Mouse (Mus musculus): ENCODE measurements around the gene Npb. TPM values are rescaled to one million over a fixed set of nuclear protein-coding genes. Genes with fewer than 3 reads are reported as not detected.

Gene Npb
- polyA plus RNA-seq, 1 experiment: 1.7 TPM

DNA sequence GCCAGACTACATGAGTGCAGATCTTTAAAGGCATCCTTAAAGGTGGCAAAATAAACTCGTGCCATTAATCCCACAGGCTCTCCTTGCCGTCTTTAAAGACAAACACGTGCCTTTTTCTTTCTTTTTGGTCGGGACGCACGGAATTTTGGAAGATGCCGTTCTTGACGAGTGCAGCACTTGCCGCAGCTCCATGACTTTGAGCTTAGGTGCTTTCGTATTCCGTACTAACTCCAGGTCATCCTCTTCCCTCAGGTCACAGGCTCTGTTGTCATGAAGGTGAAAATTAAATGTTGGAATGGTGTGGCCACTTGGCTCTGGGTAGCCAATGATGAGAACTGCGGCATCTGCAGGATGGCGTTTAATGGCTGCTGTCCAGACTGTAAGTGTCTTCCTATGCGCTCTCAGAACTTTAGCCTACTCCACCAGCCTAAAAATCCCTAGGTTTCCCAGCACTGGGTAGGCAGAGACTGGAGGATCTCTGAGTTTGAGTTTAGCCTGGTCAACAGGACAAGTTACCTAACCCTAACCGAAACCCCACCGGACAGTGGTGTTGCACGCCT lies 9.2 kb upstream of the Npb start:
- no peak for TF ChIP-seq GATA1 (IDR thresholded peaks at IDR 0.05; ENCODE audit: low read length)

DNA sequence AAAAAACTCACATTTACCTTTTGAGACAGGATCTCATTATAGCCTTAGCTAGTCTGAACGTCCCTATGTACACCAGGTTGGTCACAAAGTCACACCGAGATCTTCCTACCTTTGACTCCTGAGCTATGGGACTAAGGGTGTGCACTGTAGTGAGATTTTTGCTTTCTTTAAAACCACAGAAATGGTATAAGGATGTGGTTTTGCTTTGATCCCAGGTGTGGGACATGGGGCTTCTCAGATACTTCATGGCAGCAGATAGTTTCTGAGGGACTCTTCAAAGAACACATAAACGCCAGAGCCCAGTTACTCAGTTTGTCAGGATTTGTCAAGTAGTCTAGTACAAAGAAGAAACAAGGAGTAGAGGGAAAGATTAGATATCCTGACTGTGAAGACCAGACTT lies 7.6 kb upstream of the Npb start:
- no peak for TF ChIP-seq GATA1 (IDR thresholded peaks at IDR 0.05; ENCODE audit: low read length)

DNA sequence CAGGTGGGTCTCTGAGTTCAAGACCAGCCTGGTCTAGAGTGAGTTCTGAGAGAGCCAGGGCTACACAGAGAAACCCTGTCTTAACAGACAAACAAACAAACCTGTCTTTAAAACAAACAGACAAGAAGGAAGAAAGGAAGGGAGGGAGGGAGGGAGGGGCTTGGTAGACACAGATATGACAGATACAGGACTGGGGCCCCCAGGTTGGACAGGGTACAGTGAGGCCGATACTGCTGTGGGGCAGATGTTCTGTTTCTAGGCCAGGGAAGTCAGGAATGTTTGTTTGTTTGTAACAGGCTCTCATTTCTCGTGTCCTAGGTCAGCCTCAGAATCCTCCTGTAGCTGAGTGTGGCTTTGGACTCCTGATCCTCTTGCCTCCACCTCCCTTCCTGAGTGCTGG lies 4.7 kb upstream of the Npb start:
- no peak for TF ChIP-seq GATA1 (IDR thresholded peaks at IDR 0.05; ENCODE audit: low read length)

DNA sequence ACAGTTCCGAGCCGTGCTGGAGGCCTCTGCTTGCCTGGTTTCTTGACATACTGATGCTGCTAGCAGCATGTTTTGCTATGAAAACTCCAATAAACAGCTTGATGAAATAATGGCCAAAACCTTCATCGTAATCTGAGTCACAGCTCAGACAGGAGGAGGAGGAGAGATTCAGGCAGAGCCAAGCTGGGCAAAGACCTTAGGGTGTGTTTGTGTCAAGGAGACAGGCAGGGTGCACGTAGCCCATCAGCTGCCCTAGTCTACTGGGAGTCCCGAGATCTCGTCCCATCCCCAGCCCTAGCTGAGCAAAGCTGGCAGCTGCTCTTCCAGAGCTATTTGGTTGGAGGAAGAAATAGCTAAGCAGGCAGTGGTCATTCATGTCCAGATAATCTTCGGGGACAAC lies 2.6 kb upstream of the Npb start:
- no peak for TF ChIP-seq GATA1 (IDR thresholded peaks at IDR 0.05; ENCODE audit: low read length)

DNA sequence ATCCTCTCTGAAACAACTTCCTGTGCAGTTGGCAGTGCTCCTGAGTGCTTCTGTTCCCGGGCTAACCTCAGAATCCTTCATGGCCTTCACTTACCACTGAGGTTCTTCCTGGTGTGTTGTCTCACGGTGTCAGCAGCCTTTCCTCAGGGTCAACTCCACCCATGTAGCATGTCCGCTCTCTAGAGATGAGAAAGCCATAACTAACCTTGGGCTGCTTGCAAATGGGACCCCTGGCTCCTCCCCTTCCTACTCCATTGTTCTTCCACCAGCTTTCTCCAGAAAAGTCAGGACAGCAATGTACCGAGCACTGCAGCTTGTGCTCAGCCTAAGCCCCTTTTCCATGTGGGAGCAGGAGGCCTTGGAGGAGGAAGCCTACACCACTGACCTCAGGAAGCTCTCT lies 1.5 kb upstream of the Npb start:
- TF ChIP-seq GATA1 (IDR thresholded peaks at IDR 0.05; ENCODE audit: low read length): no peak

DNA sequence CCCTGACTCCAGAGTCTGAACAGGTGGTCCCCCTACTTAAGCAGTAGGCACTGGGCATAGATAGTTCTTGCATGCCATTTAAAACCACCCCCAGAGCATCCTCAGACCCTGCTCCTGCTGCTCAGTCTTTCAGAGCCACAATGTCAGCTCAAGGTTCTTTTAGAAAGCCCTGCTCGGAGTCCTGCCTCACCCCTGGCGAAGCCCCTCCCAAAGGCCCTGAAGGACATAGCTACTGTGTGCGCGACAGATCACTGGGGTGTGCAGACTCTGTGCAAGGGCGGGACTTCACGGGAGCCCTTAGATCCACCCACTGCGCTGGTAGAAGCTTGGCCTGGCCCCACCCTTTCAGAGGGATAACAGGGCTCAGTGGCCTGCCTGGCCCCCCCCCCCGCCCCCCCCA lies 973 bp downstream of the Npb start:
- no peak for TF ChIP-seq GATA1 (IDR thresholded peaks at IDR 0.05; ENCODE audit: low read length)

DNA sequence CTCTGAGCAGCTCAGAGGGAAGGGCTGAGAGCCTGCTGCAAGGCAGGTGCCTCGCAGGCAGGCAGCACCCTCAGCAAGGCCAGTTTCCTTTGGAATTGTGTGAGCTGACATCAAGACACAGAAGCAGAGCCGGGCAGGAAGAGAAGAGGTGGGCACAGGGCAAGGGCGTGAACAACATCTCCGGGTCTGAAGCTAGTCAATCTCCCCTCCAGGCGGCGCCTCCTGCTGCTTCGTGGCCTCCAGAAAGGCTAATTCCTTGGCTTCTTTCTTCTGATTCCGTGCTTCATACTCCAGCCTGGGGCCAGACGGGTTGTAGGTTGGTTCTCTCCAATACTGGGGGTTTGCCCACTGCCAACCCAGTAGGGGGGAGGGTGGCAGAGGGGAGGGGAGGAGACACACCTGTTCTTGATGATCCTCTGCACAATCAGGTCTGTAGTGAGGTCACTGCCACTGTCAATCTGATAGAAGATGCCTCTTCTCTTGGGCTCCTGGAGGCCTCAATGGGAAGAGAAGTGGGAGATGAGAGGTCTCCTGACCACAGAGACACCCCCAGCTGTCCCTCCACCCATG lies 2.3 kb downstream of the Npb start:
- TF ChIP-seq GATA1 (IDR thresholded peaks at IDR 0.05; ENCODE audit: low read length): no peak

DNA sequence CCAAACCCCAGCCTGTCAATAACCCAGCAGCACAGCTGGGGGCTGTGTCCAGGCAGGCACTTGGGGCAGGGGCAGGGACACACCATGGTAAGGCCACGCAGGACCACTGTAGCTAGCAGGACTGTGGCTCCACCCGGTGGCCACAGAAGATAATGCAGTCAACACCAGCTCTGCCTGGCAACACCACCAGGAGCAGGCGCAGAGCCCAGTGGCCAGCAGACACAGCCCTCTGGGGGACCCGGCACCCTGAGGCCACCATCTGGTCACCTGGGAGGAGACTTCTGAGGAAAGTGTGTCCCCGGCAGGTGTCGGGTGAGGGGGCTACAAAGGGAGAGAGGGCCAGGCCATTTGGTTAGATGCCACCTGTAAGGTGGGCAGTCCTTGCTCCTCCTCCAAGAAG lies 4.5 kb downstream of the Npb start:
- TF ChIP-seq GATA1 (IDR thresholded peaks at IDR 0.05; ENCODE audit: low read length): no peak

DNA sequence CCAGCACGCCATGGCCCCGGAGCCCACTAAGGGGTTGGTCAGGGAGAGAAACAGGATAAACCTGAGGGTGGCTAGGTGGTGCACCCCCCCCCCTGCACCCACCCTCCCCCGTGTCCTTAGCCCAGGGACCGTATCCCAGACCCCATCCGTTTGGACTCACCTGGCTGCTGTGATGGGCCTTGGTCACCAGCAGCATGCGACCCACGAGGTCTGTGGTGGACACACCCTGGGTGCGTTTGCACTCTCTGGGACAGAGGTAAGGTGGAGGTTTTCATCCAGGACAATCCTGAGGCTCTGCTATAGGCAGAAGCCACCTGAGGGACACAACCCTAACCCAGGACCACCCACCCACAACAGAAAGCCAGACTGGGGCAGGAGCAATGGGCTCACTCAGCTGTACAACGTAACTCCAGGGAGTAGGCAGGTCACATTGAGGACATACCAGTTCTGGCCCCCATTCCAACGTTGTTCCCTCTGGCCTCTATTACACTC lies 5.2 kb downstream of the Npb start:
- TF ChIP-seq GATA1 (IDR thresholded peaks at IDR 0.05; ENCODE audit: low read length): no peak

DNA sequence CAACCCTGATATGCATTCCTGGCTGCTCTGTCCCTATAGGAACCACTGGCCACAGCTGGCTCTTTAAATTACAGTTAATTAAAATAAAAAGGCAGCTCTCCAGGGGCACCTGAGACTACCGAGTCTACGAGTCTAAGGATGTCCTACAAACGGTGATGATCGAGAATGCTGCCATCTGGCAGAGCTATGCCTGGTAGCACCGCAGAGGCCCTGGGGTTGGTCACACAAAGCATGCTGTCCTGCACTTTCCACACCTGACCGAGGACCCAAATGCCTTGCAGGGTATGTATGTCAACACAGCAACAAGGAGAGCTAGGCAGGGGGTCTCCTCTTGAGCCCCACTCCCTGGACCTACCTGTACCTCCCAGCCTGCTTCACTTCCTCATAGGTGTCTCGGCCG lies 5.7 kb downstream of the Npb start:
- TF ChIP-seq GATA1 (IDR thresholded peaks at IDR 0.05; ENCODE audit: low read length): no peak

DNA sequence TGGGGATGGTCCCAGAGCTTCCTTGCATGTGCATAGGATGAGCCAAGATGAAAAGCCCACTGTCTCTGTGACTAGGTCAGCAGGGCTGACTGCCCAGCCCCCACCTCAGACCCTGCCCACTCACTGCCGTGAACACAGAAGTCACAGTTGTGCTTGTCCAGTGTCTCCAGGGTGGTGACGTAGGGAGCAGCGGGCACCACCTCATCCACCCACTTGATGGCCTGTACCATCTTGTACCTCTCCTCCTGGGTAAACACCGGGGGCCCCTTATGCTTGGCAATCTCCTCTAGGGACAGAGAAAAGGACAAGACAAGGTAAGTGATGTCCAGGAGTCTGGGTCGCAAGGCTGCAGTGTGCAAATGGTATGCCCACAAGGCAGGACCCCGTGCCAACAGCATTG lies 6.9 kb downstream of the Npb start:
- no peak for TF ChIP-seq GATA1 (IDR thresholded peaks at IDR 0.05; ENCODE audit: low read length)

DNA sequence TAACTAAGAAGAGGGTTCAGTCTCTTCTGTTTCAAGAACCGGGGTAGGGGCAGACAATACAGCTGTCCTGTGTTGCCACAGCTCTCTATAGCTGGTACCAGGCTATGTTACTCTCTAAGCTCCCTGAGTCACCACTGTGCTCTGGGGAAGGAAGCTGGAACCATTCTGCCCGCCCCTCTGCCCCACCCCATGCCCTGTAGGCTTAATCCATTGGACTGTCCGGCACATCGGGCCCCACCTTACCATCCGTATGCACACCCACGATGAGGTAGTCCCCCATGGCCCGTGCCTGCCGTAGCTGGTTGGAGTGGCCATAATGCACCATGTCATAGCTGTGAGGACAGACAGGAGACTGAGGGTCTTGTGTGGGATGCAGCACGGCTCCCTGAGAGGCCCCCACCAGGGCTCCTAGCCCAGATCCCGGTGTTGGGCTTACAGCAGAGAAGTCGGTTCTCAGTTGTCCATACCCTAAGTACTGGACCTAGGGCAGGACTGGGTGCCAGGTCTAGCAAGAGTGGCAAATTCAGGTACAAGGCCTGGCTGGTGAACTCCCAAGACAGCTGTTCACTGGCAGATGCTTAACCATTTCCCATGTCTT lies 7.4 kb downstream of the Npb start:
- TF ChIP-seq GATA1 (IDR thresholded peaks at IDR 0.05; ENCODE audit: low read length): no peak

DNA sequence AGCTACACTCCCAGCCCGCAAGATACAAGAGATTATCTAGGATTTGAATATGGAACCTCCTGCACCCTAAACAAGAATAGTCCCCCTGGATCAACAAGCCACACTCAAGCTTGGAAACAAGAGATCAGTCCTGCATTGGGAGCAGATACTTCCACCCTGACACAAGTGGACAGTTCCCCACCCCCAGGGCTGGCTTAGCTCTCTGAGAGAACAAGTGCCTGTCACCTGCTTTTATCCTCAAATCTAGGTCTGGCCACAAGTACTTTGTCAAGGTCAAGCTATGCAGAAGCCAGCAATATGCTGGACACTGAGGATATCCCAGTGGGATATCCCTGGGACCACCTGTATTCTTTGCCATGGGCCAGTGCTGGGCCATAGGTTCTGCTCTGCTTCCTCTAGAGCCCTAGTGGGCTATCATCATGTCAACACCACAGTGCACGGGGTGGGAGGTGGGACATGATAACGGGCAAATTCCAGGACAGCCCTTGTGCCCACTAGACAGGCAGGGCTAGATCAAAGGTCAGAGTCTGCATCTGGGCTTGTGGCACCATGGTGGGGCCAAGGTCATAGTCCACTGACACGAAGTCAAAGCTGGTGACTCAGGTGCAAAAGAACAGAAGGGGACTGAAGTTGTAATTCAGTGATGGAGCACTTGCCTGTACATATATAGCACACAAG lies 8.5 kb downstream of the Npb start:
- no peak for TF ChIP-seq GATA1 (IDR thresholded peaks at IDR 0.05; ENCODE audit: low read length)

DNA sequence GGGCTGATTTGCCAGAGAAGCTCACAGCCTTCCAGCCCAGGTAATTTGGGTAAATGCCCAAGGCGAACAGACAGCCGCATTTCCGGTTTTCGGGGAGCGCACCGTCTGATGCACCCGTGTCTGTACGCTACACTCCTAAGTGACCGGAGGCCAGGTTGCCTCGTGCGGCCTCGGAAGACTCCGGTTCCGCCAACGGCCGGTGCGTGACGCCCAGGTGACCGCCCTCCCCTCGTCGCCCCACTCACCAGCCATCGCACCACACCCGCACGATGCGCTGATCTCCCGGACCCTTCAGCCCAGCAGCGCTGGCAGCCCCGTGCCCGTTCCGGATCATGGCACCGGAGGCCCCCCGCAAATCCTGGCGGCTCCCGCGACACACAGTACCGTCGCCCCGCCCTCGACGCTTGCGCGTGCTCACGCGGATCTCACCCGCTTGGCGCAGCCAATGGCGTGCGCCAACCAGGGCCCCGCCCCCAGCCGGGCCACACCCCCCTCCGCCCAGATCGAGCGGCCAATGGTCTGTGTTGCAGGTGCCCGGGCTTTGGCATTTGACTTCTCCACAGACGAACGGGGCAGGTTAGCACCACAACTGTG lies 9.3 kb downstream of the Npb start, which contains the start of gene Pcyt2:
TSS of gene Pcyt2 (minus strand) at position 418 of the 594 bp plus-strand sequence.
- no peak for TF ChIP-seq GATA1 (IDR thresholded peaks at IDR 0.05; ENCODE audit: low read length)

DNA sequence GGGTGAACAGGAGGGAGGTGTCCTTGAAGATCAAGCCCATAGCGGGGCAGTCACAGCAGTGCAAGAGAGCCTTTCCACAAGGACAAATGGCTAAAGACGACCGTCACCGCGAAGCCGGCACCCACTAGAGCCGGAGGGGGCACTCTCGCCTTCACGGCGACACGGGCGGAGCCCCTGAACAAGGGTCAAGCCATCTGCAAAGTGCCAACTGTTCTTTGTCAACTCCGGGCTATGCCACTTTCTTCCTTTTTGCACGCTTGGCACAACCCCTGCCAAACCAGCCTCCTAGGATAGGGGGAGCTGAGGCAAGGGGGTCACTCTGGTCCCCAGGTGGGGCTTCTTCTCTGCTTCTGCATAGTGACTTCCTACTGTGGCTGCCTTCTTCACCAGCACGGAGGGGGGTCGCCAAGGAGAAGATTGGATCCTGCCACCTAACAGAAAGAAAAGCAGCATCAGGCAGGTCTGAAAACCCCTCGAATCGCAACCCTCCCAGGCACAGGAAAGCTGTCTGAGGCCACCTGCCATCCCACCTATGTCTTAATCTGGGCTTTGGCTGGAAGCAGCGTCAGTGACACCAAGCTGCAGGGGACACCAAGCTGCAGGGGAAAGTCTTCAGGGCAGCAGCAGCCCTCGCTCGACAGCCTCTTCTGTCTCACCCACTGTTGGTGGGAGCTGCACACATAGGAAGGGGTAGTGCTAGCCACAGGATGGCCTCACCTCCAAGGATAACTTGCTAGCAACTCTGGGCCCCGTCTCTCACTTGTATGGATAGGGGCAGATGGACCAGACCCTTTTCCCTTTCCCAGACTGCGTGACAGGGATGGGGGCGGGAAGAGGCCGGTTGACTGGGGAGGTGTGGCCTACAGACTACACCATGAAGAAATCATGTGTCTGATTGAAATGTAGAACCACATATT lies 10.6 kb downstream of the Npb start:
- TF ChIP-seq GATA1 (IDR thresholded peaks at IDR 0.05; ENCODE audit: low read length): no peak
